Mouse (Mus musculus) stomach, postnatal 0 days (tissue): Measurements from ENCODE around the gene Gm10192. TPM values are rescaled to one million over a fixed set of nuclear protein-coding genes. Genes with fewer than 3 reads are reported as not detected.

Source experiments
- ATAC-seq: fragments of 200-750 bp; cut with Nextera tagmentation; 2 replicates; pipeline ENCODE4 v1.8.0; 2017; ENCODE audit not compliant: low FRiP score, low TSS enrichment
- DNase-seq: peaks from one replicate; pipeline ENCODE4 v3.0.0-alpha.2; 2016; ENCODE audit warnings: low spot score
- H3K27ac ChIP-seq: fragments of 300-500 bp; sonication (generic); replicated peaks from 2 replicates; pipeline ENCODE4 v1.5.1; 2014; ENCODE audit warnings: mild to moderate bottlenecking, control low read depth
- H3K27me3 ChIP-seq: fragments of 300-500 bp; sonication (generic); 2 replicates; pipeline ENCODE4 v1.6.1; 2014; ENCODE audit warnings: low read length; ENCODE audit not compliant: control insufficient read depth, insufficient read depth
- H3K36me3 ChIP-seq: fragments of 300-500 bp; sonication (generic); 2 replicates; pipeline ENCODE4 v1.6.1; 2014; ENCODE audit warnings: low read length, mixed read lengths; ENCODE audit not compliant: control insufficient read depth, insufficient read depth
- H3K4me1 ChIP-seq: fragments of 300-500 bp; sonication (generic); replicated peaks from 2 replicates; pipeline ENCODE4 v1.6.1; 2014; ENCODE audit warnings: antibody characterized with exemption; ENCODE audit not compliant: control insufficient read depth, insufficient read depth
- H3K4me2 ChIP-seq: fragments of 300-500 bp; sonication (generic); replicated peaks from 2 replicates; pipeline ENCODE4 v1.6.1; 2014; ENCODE audit warnings: low read depth, mild to moderate bottlenecking, control low read depth, moderate library complexity
- H3K4me3 ChIP-seq: fragments of 300-500 bp; sonication (generic); 2 replicates; pipeline ENCODE4 v1.5.1; 2014; ENCODE audit warnings: low read depth, low read length, control low read depth
- H3K9ac ChIP-seq: fragments of 300-500 bp; sonication (generic); 2 replicates; pipeline ENCODE4 v1.6.1; 2014; ENCODE audit warnings: mild to moderate bottlenecking, low read length, control low read depth, mixed read lengths
- H3K9me3 ChIP-seq: fragments of 300-500 bp; sonication (generic); 2 replicates; pipeline ENCODE4 v1.6.1; 2016; ENCODE audit warnings: low read length; ENCODE audit not compliant: control insufficient read depth
- CTCF ChIP-seq: IDR thresholded peaks from 2 replicates; pipeline ENCODE4 v1.5.1; 2016; ENCODE audit warnings: antibody characterized with exemption, low read depth, mild to moderate bottlenecking, moderate library complexity
- EP300 ChIP-seq: optimal IDR thresholded peaks from 2 replicates; pipeline ENCODE3; 2016; ENCODE audit warnings: antibody characterized with exemption
- WGBS: fragments of 180-500 bp; shearing (Covaris S2); extraction: QIAGEN DNeasy Blood & Tissue Kit; methylation state at CpG from one replicate; pipeline ENCODE4 v1.1.7; 2014; 5-methylcytosine and 5-hydroxymethylcytosine counted together
- polyA plus RNA-seq: library from polyadenylated mRNA; unstranded; fragments of >200 nt; fragmentation: Nextera tagmentation; extraction: Ambion mirVana; gene quantifications from 2 replicates; pipeline ENCODE4 v1.2.1, GENCODE M21; 2015

Gm10192 gene
- polyA plus RNA-seq, 1 experiment from 2014 or later = not detected

DNA sequence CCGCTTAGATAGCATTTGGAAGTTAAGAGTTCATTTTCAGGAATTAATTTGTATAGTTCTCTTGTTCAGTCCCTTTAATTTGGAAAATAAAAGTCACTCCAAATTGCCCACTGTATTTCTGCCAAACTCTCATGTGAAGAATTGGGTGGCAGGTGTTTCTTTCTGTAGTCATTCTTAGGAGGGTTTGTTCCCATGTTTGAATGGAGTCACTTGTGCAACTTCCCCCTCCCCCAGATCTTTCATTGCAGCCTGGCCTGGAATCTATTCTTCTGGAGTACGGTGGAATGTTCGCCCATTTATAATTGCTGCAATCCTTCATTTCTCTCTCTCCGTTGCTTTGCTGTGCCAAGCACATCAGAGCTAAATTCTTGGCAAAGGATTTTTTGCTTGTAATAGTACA is 10.2 kb upstream of the Gm10192 start:
- TF ChIP-seq EP300 = no peak
- TF ChIP-seq CTCF = no peak
- H3K4me1 ChIP-seq = no peaks in the 10 kb centered on the region
- ATAC-seq = no peak
- no peak overlapping the region for H3K27ac ChIP-seq
- no peaks in the 10 kb centered on the region for H3K27me3 ChIP-seq
- DNase-seq = no peak
- H3K9me3 ChIP-seq = no peaks in the 10 kb centered on the region
- no peak overlapping the region for H3K4me3 ChIP-seq
- no peaks in the 10 kb centered on the region for H3K36me3 ChIP-seq
- no peak overlapping the region for H3K9ac ChIP-seq
- no peak overlapping the region for H3K4me2 ChIP-seq
- WGBS = 32% methylated on average over 4 of the region's 4 CpGs

DNA sequence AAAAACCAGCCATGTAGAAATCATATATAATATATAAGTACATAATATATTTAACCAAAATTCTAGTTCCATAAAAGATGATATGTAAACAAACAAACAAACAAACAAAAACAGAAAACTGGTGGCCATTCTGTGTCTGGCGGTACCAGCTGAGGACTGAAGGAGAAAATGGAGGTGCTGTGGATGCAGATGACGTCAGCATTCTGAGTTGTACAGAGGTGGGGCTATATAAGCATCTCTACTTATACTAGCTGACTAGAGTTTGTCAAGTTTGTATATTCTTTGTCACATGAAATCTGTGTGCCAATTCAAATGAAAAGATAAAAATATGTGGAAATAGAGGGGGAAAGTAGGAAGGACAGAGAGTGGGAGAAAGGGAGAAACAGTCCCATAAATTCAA is 9.6 kb upstream of the Gm10192 start:
- no peaks in the 10 kb centered on the region for H3K27me3 ChIP-seq
- H3K27ac ChIP-seq = no peak overlapping the region
- ATAC-seq = no peak
- no peaks in the 10 kb centered on the region for H3K36me3 ChIP-seq
- no peaks in the 10 kb centered on the region for H3K9me3 ChIP-seq
- no peak overlapping the region for H3K9ac ChIP-seq
- WGBS = 77% methylated on average over 2 of the region's 2 CpGs
- no peak overlapping the region for H3K4me2 ChIP-seq
- no peak for TF ChIP-seq CTCF
- no peak for TF ChIP-seq EP300
- H3K4me1 ChIP-seq = no peaks in the 10 kb centered on the region
- no peak overlapping the region for H3K4me3 ChIP-seq
- DNase-seq = no peak

- ATAC-seq (no peak), DNase-seq (no peak)
- no peaks in the 10 kb centered on the region for H3K36me3 ChIP-seq
- 79% methylated on average over 2 of the region's 2 CpGs for WGBS
- TF ChIP-seq EP300 (no peak), CTCF (no peak)
- no peak overlapping the region for H3K4me3 ChIP-seq
- H3K9ac ChIP-seq = no peak overlapping the region
- no peaks in the 10 kb centered on the region for H3K4me1 ChIP-seq
- H3K27me3 ChIP-seq = no peaks in the 10 kb centered on the region
- no peak overlapping the region for H3K27ac ChIP-seq
- no peak overlapping the region for H3K4me2 ChIP-seq
- no peaks in the 10 kb centered on the region for H3K9me3 ChIP-seq
Measured at GRCm38 (mm10) chr4:97180396-97180795, 2.6 kb downstream of the Gm10192 start.

DNA sequence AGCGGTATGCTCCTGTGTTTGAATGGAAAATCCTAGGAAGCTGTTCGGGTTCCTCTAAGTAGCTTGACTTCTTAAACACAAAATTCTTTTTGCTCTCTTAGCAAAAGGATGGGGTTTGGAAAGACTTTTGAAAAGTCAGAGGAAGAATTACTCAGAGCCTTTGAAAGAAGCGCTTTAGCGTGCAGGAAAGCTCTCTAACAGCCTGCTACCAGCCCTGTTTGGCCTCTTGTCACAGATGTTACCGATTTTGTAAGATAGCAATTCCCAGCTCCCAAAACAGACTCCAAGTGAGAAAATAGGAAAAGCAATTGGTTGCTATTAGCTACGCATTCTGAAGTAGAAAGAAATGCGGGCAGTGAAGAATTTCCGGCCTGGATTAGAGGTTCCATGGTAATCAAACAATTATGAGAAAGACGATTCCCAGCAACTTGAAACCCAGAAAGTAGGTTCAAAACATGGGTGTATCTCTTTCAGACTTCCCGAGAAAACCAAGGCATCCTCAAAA is 26.1 kb downstream of the Gm10192 start:
- TF ChIP-seq CTCF (no peak), EP300 (no peak)
- Histone ChIP-seq H3K4me3 (no peak overlapping the region), H3K27me3 (no peaks in the 10 kb centered on the region), H3K36me3 (no peaks in the 10 kb centered on the region), H3K4me2 (no peak overlapping the region), H3K27ac (no peak overlapping the region), H3K9ac (no peak overlapping the region), H3K9me3 (no peaks in the 10 kb centered on the region), H3K4me1 (no peaks in the 10 kb centered on the region)
- DNase-seq (no peak), ATAC-seq (no peak)
- 69% methylated on average over 10 of the region's 10 CpGs for WGBS

GRCm38 (mm10) chr4:97156084-97156483 is 26.9 kb downstream of the Gm10192 start:
- Histone ChIP-seq H3K27me3 (no peaks in the 10 kb centered on the region), H3K4me2 (no peak overlapping the region), H3K36me3 (no peaks in the 10 kb centered on the region), H3K9me3 (no peaks in the 10 kb centered on the region), H3K9ac (no peak overlapping the region), H3K4me1 (no peaks in the 10 kb centered on the region), H3K4me3 (no peak overlapping the region), H3K27ac (no peak overlapping the region)
- ATAC-seq (no peak), DNase-seq (no peak)
- TF ChIP-seq EP300 (no peak), CTCF (no peak)
- 66% methylated on average over 3 of the region's 3 CpGs for WGBS

DNA sequence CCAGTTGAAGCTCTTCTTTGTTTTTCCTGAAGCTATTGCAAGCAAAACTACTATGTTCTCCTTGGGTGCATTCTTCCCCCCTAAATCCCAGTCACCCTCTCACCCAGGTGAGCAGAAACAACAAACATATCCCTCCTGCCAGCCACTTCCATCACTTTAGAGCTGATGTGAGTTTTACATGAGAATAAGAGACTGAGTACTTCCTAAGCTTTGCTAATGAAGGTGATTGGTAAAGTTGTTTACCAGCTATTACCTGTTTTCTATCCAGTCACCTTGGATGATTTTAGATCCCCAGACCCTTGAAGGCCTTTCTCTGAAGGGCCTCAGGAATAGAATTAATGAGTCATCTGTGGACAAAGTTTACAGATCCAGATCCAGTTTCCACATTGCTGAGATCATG is 29.4 kb downstream of the Gm10192 start:
- Histone ChIP-seq H3K4me3 (no peak overlapping the region), H3K36me3 (no peaks in the 10 kb centered on the region), H3K4me2 (no peak overlapping the region), H3K27me3 (no peaks in the 10 kb centered on the region), H3K9ac (no peak overlapping the region), H3K4me1 (no peaks in the 10 kb centered on the region), H3K27ac (no peak overlapping the region), H3K9me3 (no peaks in the 10 kb centered on the region)
- no peak for TF ChIP-seq CTCF
- TF ChIP-seq EP300 = no peak
- no peak for ATAC-seq
- DNase-seq = no peak
